In the genomic region with DNA sequence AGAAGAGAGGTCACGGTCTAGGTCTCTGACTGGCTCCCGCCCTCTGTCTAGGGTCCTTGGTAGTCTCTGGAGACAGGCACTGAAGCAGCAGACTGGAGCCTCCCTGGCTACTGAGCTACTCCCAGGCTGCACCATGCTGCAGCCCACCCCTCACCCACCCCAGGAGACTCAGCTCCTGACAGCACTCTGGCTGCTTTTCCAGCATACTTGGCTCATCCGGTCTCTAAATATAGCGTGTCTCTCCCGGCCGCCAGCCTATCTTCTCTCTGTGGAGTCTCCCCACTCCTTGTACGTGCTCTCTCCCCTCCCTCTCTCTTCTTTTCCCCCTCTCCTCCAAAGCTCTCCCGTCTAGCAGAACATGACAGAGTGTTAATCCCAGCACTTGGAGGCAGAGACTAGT, we compare ENCODE assay signal across 10 mouse cellular contexts. TPM values are rescaled to one million over a fixed set of nuclear protein-coding genes. Genes with fewer than 3 reads are reported as not detected.
A peak's percentile ranks its signal among the peaks of the same experiment; 100 is the strongest.
DNase-seq lines count a peak whose midpoint lies in the region; ATAC-seq lines count a peak whose summit lies in the region.
"Had no signal": no experiment of that assay in that cellular context is flagged by ENCODE, and none has a peak within 500 bp of the region (broad histone marks: within the 10 kb centered on the region; RNA-seq: fewer than 3 reads in every experiment).

No protein-coding gene starts in this region.

- WGBS in neural tube, embryonic 15.5 days, result 56% methylated on average over 8 of the region's 8 CpGs

- H3K9ac ChIP-seq in neural tube, embryonic 15.5 days (replicated peaks), result no peak overlapping the region
- H3K9ac ChIP-seq: embryonic facial prominence, embryonic 12.5 days; limb, embryonic 13.5 days had no signal

- H3K4me3 ChIP-seq in neural tube, embryonic 15.5 days (replicated peaks), result no peak overlapping the region
- H3K4me3 ChIP-seq: embryonic facial prominence, embryonic 12.5 days; limb, embryonic 13.5 days had no signal

- ATAC-seq in frontal cortex, adult (ENCODE audit: low TSS enrichment), result peak; percentile 84
- ATAC-seq in neural tube, embryonic 15.5 days (ENCODE audit: low FRiP score), result no peak

- H3K4me2 ChIP-seq in neural tube, embryonic 15.5 days, result no peak overlapping the region
- H3K4me2 ChIP-seq: embryonic facial prominence, embryonic 12.5 days; limb, embryonic 13.5 days had no signal

- peaks cover 28% of the 10 kb centered on the region for H3K4me1 ChIP-seq in neural tube, embryonic 15.5 days

- DNase-seq in layer of hippocampus, adult 9-11 months, result peak; percentile 70
- DNase-seq in layer of hippocampus, postnatal 25 days (ENCODE audit: extremely low spot score in 1 of 2, low spot score in 1 of 2), result no peak
- DNase-seq in heart, postnatal 36 days, result peak; percentile 32 to 44
- no peak for DNase-seq in T-cell, adult 2 months (ENCODE audit: low spot score)
- DNase-seq in ovary, adult 18-20 months (ENCODE audit: low spot score), result no peak
- no peak for DNase-seq in ovary, postnatal 14 days (ENCODE audit: low spot score)

- H3K27ac ChIP-seq in neural tube, embryonic 15.5 days (replicated peaks), result 0 out of 2 replicates have a peak overlapping the region, but pooled peaks have one; percentile 18
- H3K27ac ChIP-seq: embryonic facial prominence, embryonic 12.5 days; limb, embryonic 13.5 days had no signal

- peaks cover 5% of the 10 kb centered on the region for H3K27me3 ChIP-seq in neural tube, embryonic 15.5 days (replicated peaks)

- no peaks in the 10 kb centered on the region for H3K9me3 ChIP-seq in neural tube, embryonic 15.5 days (replicated peaks)
- H3K9me3 ChIP-seq: embryonic facial prominence, embryonic 12.5 days had no signal

- H3K36me3 ChIP-seq in neural tube, embryonic 15.5 days, result no peaks in the 10 kb centered on the region
- H3K36me3 ChIP-seq: embryonic facial prominence, embryonic 12.5 days; limb, embryonic 13.5 days had no signal

- intact Hi-C loops in heart, postnatal 36 days (cut with DNase I), result no loop called here

RNA-seq across cellular contexts. Expression of a gene that starts 4.2 kb away (rescaled TPM):
- under 1 TPM; 0.37 to 0.77 TPM for total RNA-seq in layer of hippocampus, postnatal 25 days (2021)
- total RNA-seq in heart, postnatal 36 days (2021), result under 1 TPM in 1 of 2 experiments, not detected in 1; 0.14 TPM
- polyA plus RNA-seq in neural tube, embryonic 15.5 days (2015; fragmentation: Nextera tagmentation; extraction: Ambion mirVana), result 1.2 and 2.1 TPM in 2 replicates

RNA-seq across cellular contexts. Expression of a gene that starts 6.1 kb away (rescaled TPM):
- 100 to 1,000 TPM; 157 to 164 TPM for total RNA-seq in layer of hippocampus, postnatal 25 days (2021)
- total RNA-seq in heart, postnatal 36 days (2021), result 10 to 100 TPM; 34.3 to 44.4 TPM
- 11.6 and 13.3 TPM in 2 replicates for polyA plus RNA-seq in neural tube, embryonic 15.5 days (2015; fragmentation: Nextera tagmentation; extraction: Ambion mirVana)

RNA-seq across cellular contexts. Expression of a gene that starts 20.6 kb away (rescaled TPM):
- 10 to 100 TPM; 72.4 to 84.8 TPM for total RNA-seq in layer of hippocampus, postnatal 25 days (2021)
- total RNA-seq in heart, postnatal 36 days (2021), result 10 to 100 TPM; 66.8 to 67.0 TPM
- 122 and 124 TPM in 2 replicates for polyA plus RNA-seq in neural tube, embryonic 15.5 days (2015; fragmentation: Nextera tagmentation; extraction: Ambion mirVana)

RNA-seq across cellular contexts. Expression of a gene that starts 21.1 kb away (rescaled TPM):
- total RNA-seq in layer of hippocampus, postnatal 25 days (2021), result 10 to 100 TPM; 17.9 to 19.7 TPM
- 1 to 10 TPM; 3.8 to 4.8 TPM for total RNA-seq in heart, postnatal 36 days (2021)
- 21.7 and 24.5 TPM in 2 replicates for polyA plus RNA-seq in neural tube, embryonic 15.5 days (2015; fragmentation: Nextera tagmentation; extraction: Ambion mirVana)

RNA-seq across cellular contexts. Expression of a gene that starts 42.2 kb away (rescaled TPM):
- 1 to 10 TPM; 2.2 to 2.5 TPM for total RNA-seq in layer of hippocampus, postnatal 25 days (2021)
- total RNA-seq in heart, postnatal 36 days (2021), result 10 to 100 TPM in 1 of 2 experiments, 1 to 10 TPM in 1; 7.9 to 10.6 TPM
- polyA plus RNA-seq in neural tube, embryonic 15.5 days (2015; fragmentation: Nextera tagmentation; extraction: Ambion mirVana), result 3.1 and 3.3 TPM in 2 replicates

Comparison
In these comparisons a context has a peak if more than half of its experiments do, and no peak if none do; other contexts are left out.
1. DNase-seq: peak in layer of hippocampus, adult 9-11 months (single experiment) and heart, postnatal 36 days (2 of 2); none in layer of hippocampus, postnatal 25 days (0 of 2), T-cell, adult 2 months (single experiment), ovary, adult 18-20 months (single experiment) and ovary, postnatal 14 days (single experiment).